Mouse (Mus musculus) embryonic facial prominence, embryonic 15.5 days (tissue): ENCODE measurements around the gene Cyp2j7. TPM values are rescaled to one million over a fixed set of nuclear protein-coding genes. Genes with fewer than 3 reads are reported as not detected.
"Not testable (repeated sequence)": the region's sequence is repeated elsewhere in the genome, so short reads cannot be mapped to it uniquely, and the experiment has no call there.

Experiments
- ATAC-seq: fragments of 200-750 bp; cut with Nextera tagmentation; 2 replicates; pipeline ENCODE4 v1.8.0; 2017; ENCODE audit warnings: low read depth, moderate TSS enrichment; ENCODE audit not compliant: insufficient number of reproducible peaks, low FRiP score, low TSS enrichment
- H3K27ac ChIP-seq: fragments of 300-500 bp; sonication (generic); replicated peaks from 2 replicates; pipeline ENCODE4 v1.5.1; 2015; ENCODE audit warnings: mild to moderate bottlenecking, inconsistent platforms
- H3K27me3 ChIP-seq: fragments of 300-500 bp; sonication (generic); 2 replicates; pipeline ENCODE4 v1.6.1; 2015; ENCODE audit warnings: inconsistent platforms
- H3K36me3 ChIP-seq: fragments of 300-500 bp; sonication (generic); 2 replicates; pipeline ENCODE4 v1.6.1; 2015; ENCODE audit warnings: mild to moderate bottlenecking, inconsistent platforms
- H3K4me1 ChIP-seq: fragments of 300-500 bp; sonication (generic); 2 replicates; pipeline ENCODE4 v1.6.1; 2015; ENCODE audit warnings: inconsistent platforms
- H3K4me2 ChIP-seq: fragments of 300-500 bp; sonication (generic); replicated peaks from 2 replicates; pipeline ENCODE4 v1.6.1; 2015; ENCODE audit warnings: mild to moderate bottlenecking, inconsistent platforms
- H3K4me3 ChIP-seq: fragments of 300-500 bp; sonication (generic); replicated peaks from 2 replicates; pipeline ENCODE4 v1.5.1; 2015; ENCODE audit warnings: mild to moderate bottlenecking, inconsistent platforms
- H3K9ac ChIP-seq: fragments of 300-500 bp; sonication (generic); 2 replicates; pipeline ENCODE4 v1.6.1; 2015; ENCODE audit warnings: inconsistent platforms
- H3K9me3 ChIP-seq: fragments of 300-500 bp; sonication (generic); replicated peaks from 2 replicates; pipeline ENCODE4 v1.6.1; 2016; ENCODE audit warnings: inconsistent platforms
- WGBS: fragments of 180-500 bp; shearing (Covaris S2); methylation state at CpG from one replicate; pipeline ENCODE4 v1.1.7; 2015; 5-methylcytosine and 5-hydroxymethylcytosine counted together
- polyA plus RNA-seq: library from polyadenylated mRNA; unstranded; fragments of >200 nt; fragmentation: Nextera tagmentation; extraction: Ambion mirVana; gene quantifications from 2 replicates; pipeline ENCODE4 v1.2.1, GENCODE M21; 2015

The Cyp2j7 gene
- polyA plus RNA-seq, result not detected in 2 replicates

DNA sequence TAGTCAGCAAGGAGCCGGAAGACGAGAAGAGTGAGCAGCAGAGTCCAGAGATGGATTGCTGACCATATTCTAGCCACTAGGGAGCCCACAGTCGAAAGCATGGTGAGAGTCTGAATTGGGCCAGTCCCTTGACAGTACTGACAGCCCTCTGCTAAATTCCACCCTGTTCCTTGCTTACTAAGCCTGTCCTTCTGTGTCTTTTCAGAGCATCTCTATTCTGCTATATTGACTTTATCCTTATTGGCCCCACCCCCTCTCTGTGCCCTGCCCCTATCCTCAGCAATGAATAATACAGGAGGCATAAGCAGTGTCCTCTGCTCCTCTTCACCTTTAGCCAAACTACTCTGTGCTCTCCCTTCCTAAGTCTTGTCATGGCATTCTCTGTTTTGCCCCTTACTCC, at the start of gene Cyp2j7:
TSS of gene Cyp2j7 (minus strand) at position 101 of the 400 bp plus-strand sequence.
- ATAC-seq, result no peak
- H3K9ac ChIP-seq, result no peak within 1 kb of the TSS
- no peak within 1 kb of the TSS for H3K4me2 ChIP-seq
- H3K27me3 ChIP-seq, result no peaks in the 10 kb centered on the region
- 79% methylated on average over 3 of the region's 3 CpGs for WGBS
- no peak within 1 kb of the TSS for H3K4me3 ChIP-seq
- no peaks in the 10 kb centered on the region for H3K4me1 ChIP-seq
- no peak within 1 kb of the TSS for H3K27ac ChIP-seq
- no peaks in the 10 kb centered on the region for H3K36me3 ChIP-seq
- no peaks in the 10 kb centered on the region for H3K9me3 ChIP-seq

DNA sequence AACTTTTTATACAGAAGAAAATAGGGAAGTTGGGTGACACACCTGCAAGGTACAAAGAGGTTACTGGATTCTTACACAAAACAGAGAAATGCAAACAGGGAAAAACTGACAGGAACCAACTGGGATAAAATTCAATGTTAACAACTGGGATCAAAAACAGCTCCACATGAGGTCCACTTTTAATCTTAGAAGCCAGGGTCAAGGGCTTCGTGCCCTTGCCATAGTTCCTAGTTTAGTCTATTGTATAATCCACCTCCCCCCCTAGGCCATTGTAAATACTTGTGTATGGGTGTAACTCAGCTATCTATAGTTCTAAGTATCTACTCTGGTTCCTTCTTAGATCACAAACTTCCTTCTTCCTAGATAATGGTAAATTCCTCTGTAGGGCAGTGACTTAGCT, 40.4 kb upstream of the Cyp2j7 start:
- H3K27ac ChIP-seq, H3K9ac ChIP-seq, H3K36me3 ChIP-seq, ATAC-seq, H3K9me3 ChIP-seq, H3K27me3 ChIP-seq, H3K4me1 ChIP-seq, H3K4me2 ChIP-seq, H3K4me3 ChIP-seq: not testable (repeated sequence)
- 70% methylated on average over 1 of the region's 1 CpGs for WGBS

DNA sequence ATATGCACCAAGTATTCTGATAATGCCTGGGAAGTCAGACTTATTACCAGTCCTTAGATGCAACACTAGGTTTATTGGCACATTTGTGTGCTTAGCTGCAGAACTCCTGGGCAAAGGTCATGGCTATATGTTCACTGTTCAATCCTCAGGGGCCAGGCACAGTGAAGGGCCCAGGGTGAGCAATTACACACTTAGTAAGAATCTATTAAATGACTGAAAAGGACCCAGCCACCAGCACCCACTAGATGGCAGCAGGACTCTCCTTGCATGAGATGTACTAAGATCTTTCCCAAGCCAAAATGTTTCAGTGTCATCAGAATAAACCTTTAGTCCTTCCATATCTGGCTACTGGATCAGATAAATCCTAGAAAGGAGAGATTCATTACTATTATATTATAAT, 37.4 kb upstream of the Cyp2j7 start:
- Histone ChIP-seq H3K4me2 (no peak overlapping the region), H3K9me3 (no peaks in the 10 kb centered on the region), H3K9ac (no peak overlapping the region), H3K27ac (no peak overlapping the region), H3K27me3 (no peaks in the 10 kb centered on the region), H3K4me1 (no peaks in the 10 kb centered on the region), H3K4me3 (no peak overlapping the region), H3K36me3 (no peaks in the 10 kb centered on the region)
- ATAC-seq, result no peak

DNA sequence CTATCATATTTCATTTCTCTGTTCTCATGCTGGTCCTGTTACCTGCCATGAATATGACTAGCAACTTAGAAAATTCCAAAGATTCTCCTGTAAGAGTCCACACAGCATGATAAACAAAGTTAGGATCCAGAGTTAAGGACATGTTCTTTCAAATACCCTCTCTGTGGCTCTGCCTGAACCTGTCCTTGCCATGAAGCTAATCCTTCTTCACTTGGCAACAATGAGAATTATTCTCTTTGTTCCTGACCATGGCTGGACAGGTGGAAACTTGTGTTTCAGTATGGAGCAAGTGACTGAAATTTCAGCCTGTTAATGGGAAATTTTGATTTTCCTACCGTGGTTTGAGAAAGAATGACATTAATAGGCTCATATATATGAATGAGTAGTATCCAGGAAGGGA, 39.8 kb downstream of the Cyp2j7 start:
- no peak overlapping the region for H3K4me3 ChIP-seq
- WGBS, result 50% methylated on average over 1 of the region's 1 CpGs
- no peak overlapping the region for H3K27ac ChIP-seq
- no peak overlapping the region for H3K4me2 ChIP-seq
- H3K36me3 ChIP-seq, result no peaks in the 10 kb centered on the region
- H3K4me1 ChIP-seq, result no peaks in the 10 kb centered on the region
- no peak overlapping the region for H3K9ac ChIP-seq
- H3K27me3 ChIP-seq, result no peaks in the 10 kb centered on the region
- ATAC-seq, result no peak
- H3K9me3 ChIP-seq, result no peaks in the 10 kb centered on the region

DNA sequence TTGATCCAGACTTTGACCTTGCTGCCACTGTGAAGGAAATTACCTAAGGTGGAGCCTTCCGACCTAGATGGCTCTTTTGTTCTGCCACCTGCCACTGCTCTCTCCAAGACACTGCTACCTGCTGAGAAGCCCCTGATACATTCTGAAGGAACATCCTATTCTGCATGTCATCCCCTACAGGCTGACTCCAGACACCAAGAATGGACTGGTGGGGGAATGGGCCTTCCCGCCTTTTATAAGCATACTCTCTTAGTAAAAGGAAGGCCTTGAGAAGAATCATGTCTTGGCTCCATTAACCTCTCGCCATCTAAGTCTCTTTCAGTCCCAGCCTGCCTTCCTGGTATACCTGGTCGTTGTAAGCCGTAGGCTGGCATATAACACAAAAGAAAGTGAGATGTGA, 47.1 kb downstream of the Cyp2j7 start:
- not testable (repeated sequence) for H3K4me2 ChIP-seq, H3K36me3 ChIP-seq, ATAC-seq, H3K4me1 ChIP-seq, H3K4me3 ChIP-seq, H3K27ac ChIP-seq, H3K9ac ChIP-seq, H3K9me3 ChIP-seq, H3K27me3 ChIP-seq
- WGBS, result 82% methylated on average over 5 of the region's 5 CpGs

DNA sequence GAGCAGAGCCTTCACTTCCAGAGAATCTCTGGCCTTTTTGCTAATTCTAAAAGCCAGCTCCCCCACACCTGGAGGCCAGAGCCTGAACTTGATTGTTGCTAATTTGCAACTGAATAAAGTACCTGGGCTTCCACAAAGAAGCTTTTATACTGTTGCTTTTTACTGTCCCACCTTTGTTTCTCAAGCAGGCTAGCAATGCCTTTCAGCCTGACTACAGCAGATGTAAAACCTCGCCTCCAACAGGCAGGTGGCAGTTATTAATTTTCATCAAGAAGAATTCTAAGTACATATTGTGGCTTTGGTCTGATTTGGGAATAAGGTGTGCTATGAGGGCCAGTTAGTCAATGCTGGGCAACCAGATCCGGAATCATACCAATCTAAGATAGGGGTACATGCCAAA, 47.8 kb downstream of the Cyp2j7 start:
- ATAC-seq, H3K36me3 ChIP-seq, H3K4me2 ChIP-seq, H3K9ac ChIP-seq, H3K9me3 ChIP-seq, H3K4me3 ChIP-seq, H3K27me3 ChIP-seq, H3K27ac ChIP-seq, H3K4me1 ChIP-seq: not testable (repeated sequence)
- WGBS, result 87% methylated on average over 2 of the region's 2 CpGs

DNA sequence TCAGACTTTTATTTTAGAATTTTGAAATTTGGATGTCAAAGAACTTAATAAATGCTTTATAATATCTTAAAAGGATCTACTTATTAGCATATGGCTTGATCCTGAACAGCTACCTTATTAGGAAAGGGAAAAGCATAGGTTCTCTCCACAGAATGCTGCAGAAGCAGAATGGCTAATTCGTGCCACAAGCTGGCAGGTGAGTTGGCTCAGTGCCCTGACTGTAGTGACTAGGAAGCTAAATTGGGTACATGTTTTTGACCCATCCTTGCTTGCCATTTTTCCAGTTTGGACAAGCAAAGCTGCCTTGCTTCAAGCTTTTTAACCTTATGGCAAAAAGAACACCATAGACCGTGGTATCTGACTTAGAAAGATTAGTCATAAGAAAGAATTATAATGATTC, 48.3 kb downstream of the Cyp2j7 start:
- not testable (repeated sequence) for ATAC-seq, H3K27me3 ChIP-seq, H3K4me3 ChIP-seq, H3K4me2 ChIP-seq, H3K4me1 ChIP-seq, H3K27ac ChIP-seq, H3K36me3 ChIP-seq, H3K9me3 ChIP-seq, H3K9ac ChIP-seq
- 95% methylated on average over 2 of the region's 2 CpGs for WGBS

DNA sequence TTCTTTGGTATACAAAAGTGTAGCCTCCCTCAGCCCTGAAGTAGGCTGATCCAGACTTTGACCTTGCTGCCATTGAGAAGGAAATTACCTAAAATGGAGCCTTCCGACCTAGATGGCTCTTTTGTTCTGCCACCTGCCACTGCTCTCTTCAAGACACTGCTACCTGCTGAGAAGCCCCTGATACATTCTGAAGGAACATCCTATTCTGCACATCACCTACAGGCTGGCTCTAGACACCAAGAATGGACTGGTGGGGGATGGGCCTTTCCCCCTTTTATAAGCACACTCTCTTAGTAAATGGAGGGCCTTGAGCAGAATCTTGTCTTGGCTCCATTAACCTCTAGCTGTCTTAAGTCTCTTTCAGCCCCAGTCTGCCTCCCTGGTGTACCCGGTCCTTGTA, 51.7 kb downstream of the Cyp2j7 start:
- not testable (repeated sequence) for H3K4me1 ChIP-seq, ATAC-seq, H3K4me3 ChIP-seq, H3K9me3 ChIP-seq, H3K36me3 ChIP-seq, H3K4me2 ChIP-seq, H3K27ac ChIP-seq, H3K27me3 ChIP-seq, H3K9ac ChIP-seq
- 94% methylated on average over 2 of the region's 2 CpGs for WGBS

DNA sequence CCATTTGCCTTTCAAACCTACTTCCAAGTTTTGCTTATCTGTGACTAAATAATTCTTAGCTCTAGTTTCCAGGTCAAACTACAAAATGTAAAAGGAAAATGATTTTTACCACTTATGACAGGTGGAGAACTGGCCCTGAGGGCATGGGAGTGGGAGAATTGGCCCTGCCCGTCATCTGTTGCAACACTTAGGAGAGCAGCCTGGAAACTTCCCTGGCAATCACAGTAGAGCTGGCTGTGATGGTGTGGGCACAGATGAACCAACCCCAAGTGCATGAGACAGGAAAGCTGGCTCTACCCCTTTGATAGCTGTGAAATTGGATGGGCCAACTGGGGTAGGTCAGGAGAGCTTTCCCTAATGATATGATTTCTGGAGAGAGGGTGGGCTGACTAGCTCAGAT, 73.6 kb downstream of the Cyp2j7 start:
- Histone ChIP-seq H3K27ac (no peak overlapping the region), H3K4me1 (no peaks in the 10 kb centered on the region), H3K4me2 (no peak overlapping the region), H3K4me3 (no peak overlapping the region), H3K9ac (no peak overlapping the region), H3K36me3 (no peaks in the 10 kb centered on the region), H3K27me3 (no peaks in the 10 kb centered on the region), H3K9me3 (no peaks in the 10 kb centered on the region)
- WGBS, result 53% methylated on average over 1 of the region's 1 CpGs
- no peak for ATAC-seq

DNA sequence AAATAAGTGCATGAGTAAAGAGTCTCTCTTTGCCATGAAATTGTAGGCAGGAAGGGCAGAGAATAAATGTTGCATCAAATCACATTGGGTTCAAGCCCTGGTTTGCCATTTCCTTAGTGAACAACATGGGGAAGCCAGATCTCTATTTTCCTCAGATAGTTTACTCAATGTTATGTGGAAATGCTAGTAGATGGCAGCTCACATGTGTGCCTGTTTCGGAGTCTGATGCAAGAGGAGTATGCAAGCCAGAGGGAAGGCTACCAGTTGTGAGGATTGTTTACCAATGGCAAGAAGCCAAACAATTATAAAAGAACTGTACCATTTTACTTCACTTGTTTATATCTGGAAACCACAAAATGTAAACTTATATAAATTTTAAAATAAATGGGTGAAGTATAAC, 74.9 kb downstream of the Cyp2j7 start:
- WGBS, result 65% methylated on average over 1 of the region's 1 CpGs
- no peak for ATAC-seq
- H3K9me3 ChIP-seq, result no peaks in the 10 kb centered on the region

More for the DNA sequence above, 74.9 kb downstream of the Cyp2j7 start:
- Histone ChIP-seq H3K27ac (no peak overlapping the region), H3K4me2 (no peak overlapping the region), H3K36me3 (no peaks in the 10 kb centered on the region), H3K27me3 (no peaks in the 10 kb centered on the region), H3K9ac (no peak overlapping the region), H3K4me1 (no peaks in the 10 kb centered on the region), H3K4me3 (no peak overlapping the region)
